Mouse (Mus musculus): ENCODE measurements around the gene Lactb. TPM values are rescaled to one million over a fixed set of nuclear protein-coding genes. Genes with fewer than 3 reads are reported as not detected.
A peak's percentile ranks its signal among the peaks of the same experiment; 100 is the strongest.

The Lactb gene
- polyA plus RNA-seq, 1 experiment, result 6.6 TPM

DNA sequence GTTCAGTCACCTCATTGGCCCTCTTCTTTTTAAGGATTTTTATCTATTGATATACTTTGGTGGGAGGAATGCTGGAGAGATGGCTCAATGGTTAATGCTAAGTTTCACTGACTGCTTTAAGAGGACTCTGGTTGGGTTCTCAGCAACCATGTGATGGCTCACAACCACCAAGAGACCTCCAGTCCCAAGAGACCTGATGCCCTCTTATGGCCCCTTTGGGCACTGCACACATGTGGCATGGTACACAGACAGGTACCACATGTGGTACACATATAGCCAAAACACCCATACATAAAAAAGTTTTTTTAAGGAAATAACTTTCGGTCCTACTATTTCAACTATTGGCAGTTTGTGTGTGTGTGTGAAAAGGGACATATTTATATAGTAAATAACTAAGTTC is 53.2 kb downstream of the Lactb start:
- Histone ChIP-seq H3K79me2 (ENCODE audit: control insufficient read depth, insufficient read depth) (peaks cover 7% of the 10 kb centered on the region), H3K4me3 (no peak overlapping the region), H3K36me3 (ENCODE audit: control insufficient read depth, insufficient read depth) (no peaks in the 10 kb centered on the region), H3K27me3 (ENCODE audit: control insufficient read depth, insufficient read depth, insufficient read length) (no peaks in the 10 kb centered on the region), H3ac (ENCODE audit: control insufficient read depth, insufficient read length) (no peak overlapping the region), H3K4me2 (ENCODE audit: low read depth) (no peak overlapping the region)
- TF ChIP-seq TCF3 (IDR thresholded peaks at IDR 0.05; ENCODE audit: insufficient read length, low read depth), result no peak
- TF ChIP-seq TCF12 (IDR thresholded peaks at IDR 0.05; ENCODE audit: insufficient read depth, poor library complexity, severe bottlenecking), result no peak
- no peak for TF ChIP-seq MAX (IDR thresholded peaks at IDR 0.05; ENCODE audit: low read depth)
- TF ChIP-seq REST (IDR thresholded peaks at IDR 0.05; ENCODE audit: insufficient read depth, insufficient read length), result no peak
- TF ChIP-seq USF1 (IDR thresholded peaks at IDR 0.05; ENCODE audit: low read depth), result no peak
- no peak for TF ChIP-seq MYOG (IDR thresholded peaks at IDR 0.05; ENCODE audit: control insufficient read depth in 1 of 3, insufficient read depth in 1 of 3, insufficient read length in 2 of 3, low read depth in 2 of 3)
- no peak for TF ChIP-seq SRF (IDR thresholded peaks at IDR 0.05; ENCODE audit: control insufficient read depth, insufficient read length, low read depth)
- TF ChIP-seq E2F4 (IDR thresholded peaks at IDR 0.05; ENCODE audit: insufficient read depth), result no peak
- TF ChIP-seq MYOD1 (IDR thresholded peaks at IDR 0.05; ENCODE audit: control insufficient read depth in 1 of 3, insufficient read length in 2 of 3, low read depth in 2 of 3), result no peak
- no peak for TF ChIP-seq POLR2AphosphoS2 (IDR thresholded peaks at IDR 0.05; ENCODE audit: insufficient read length, low read depth)
- TF ChIP-seq POLR2A (IDR thresholded peaks at IDR 0.05; ENCODE audit: insufficient read length, low read depth), result no peak
- TF ChIP-seq CEBPB (IDR thresholded peaks at IDR 0.05; ENCODE audit: insufficient read depth, poor library complexity, severe bottlenecking), result no peak

DNA sequence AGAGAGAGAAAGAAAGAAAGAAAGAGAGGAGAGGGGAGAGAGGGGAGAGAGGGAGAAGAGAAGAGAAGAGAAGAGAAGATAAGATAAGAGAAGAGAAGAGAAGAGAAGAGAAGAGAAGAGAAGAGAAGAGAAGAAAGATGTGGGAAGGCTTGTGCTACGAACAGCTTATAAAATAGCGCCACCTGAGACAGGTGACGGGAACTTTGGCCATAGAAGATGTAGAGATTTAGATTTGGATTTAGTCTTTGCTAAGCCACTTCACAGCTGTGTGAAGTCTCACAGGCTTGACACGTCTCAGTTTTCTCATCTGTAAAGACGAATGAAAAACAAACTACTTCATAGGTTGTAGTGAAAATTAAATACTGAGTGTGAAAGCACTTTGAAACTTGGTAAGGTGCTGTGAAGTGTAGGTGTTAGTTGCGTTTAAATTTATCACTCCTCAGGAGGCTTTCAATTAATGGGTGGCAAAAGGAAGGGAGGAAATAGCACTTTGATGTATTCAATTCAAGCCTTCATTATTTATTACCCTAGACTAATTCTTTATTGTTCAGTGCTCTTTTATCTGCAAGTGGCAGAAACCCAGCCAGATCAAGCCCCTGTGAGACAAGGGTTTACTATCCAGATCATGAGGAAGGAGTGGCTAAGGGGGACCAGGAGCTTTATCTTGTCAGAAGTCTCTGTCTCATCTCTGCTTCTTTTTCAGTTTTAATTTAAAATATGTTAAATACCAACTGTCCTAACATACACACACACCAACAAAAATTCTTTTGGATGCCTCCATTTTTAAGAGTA is 54.6 kb downstream of the Lactb start:
- Histone ChIP-seq H3ac (ENCODE audit: control insufficient read depth, insufficient read length) (no peak overlapping the region), H3K27me3 (ENCODE audit: control insufficient read depth, insufficient read depth, insufficient read length) (no peaks in the 10 kb centered on the region), H3K4me3 (peak overlapping the region; percentile 79), H3K36me3 (ENCODE audit: control insufficient read depth, insufficient read depth) (no peaks in the 10 kb centered on the region), H3K4me2 (ENCODE audit: low read depth) (peak overlapping the region; percentile 56), H3K79me2 (ENCODE audit: control insufficient read depth, insufficient read depth) (peaks cover 7% of the 10 kb centered on the region)
- TF ChIP-seq CEBPB (IDR thresholded peaks at IDR 0.05; ENCODE audit: insufficient read depth, poor library complexity, severe bottlenecking), result no peak
- no peak for TF ChIP-seq MYOG (IDR thresholded peaks at IDR 0.05; ENCODE audit: control insufficient read depth in 1 of 3, insufficient read depth in 1 of 3, insufficient read length in 2 of 3, low read depth in 2 of 3)
- no peak for TF ChIP-seq TCF12 (IDR thresholded peaks at IDR 0.05; ENCODE audit: insufficient read depth, poor library complexity, severe bottlenecking)
- no peak for TF ChIP-seq POLR2AphosphoS2 (IDR thresholded peaks at IDR 0.05; ENCODE audit: insufficient read length, low read depth)
- TF ChIP-seq MAX (IDR thresholded peaks at IDR 0.05; ENCODE audit: low read depth), result no peak
- no peak for TF ChIP-seq TCF3 (IDR thresholded peaks at IDR 0.05; ENCODE audit: insufficient read length, low read depth)
- TF ChIP-seq E2F4 (IDR thresholded peaks at IDR 0.05; ENCODE audit: insufficient read depth), result no peak
- no peak for TF ChIP-seq SRF (IDR thresholded peaks at IDR 0.05; ENCODE audit: control insufficient read depth, insufficient read length, low read depth)
- TF ChIP-seq USF1 (IDR thresholded peaks at IDR 0.05; ENCODE audit: low read depth), result no peak
- no peak for TF ChIP-seq MYOD1 (IDR thresholded peaks at IDR 0.05; ENCODE audit: control insufficient read depth in 1 of 3, insufficient read length in 2 of 3, low read depth in 2 of 3)
- TF ChIP-seq POLR2A (IDR thresholded peaks at IDR 0.05; ENCODE audit: insufficient read length, low read depth), result no peak
- no peak for TF ChIP-seq REST (IDR thresholded peaks at IDR 0.05; ENCODE audit: insufficient read depth, insufficient read length)

DNA sequence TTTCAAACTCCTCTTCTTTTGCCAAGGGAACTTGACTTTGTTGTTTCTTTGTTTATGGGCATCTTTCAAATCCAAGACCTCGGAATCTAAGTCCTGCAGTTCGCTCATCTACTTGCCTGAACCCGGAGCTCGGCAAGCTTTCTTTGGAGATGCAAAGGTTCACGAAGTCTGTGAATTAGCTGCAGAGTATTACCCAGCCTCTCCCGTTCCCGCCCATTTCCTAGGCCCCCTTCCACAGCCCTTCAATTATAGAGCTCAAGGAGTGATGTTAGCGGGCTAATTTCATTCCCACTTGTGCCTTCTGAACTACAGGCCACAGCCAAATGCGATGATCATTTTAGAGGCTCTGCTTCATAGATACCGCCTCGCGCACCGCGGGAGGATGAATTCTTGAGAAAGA is 55.3 kb downstream of the Lactb start:
- peak overlapping the region; percentile 79 for H3K4me3 ChIP-seq
- no peaks in the 10 kb centered on the region for H3K27me3 ChIP-seq (ENCODE audit: control insufficient read depth, insufficient read depth, insufficient read length)
- TF ChIP-seq USF1 (IDR thresholded peaks at IDR 0.05; ENCODE audit: low read depth) (no peak), MAX (IDR thresholded peaks at IDR 0.05; ENCODE audit: low read depth) (no peak), POLR2A (IDR thresholded peaks at IDR 0.05; ENCODE audit: insufficient read length, low read depth) (no peak), POLR2AphosphoS2 (IDR thresholded peaks at IDR 0.05; ENCODE audit: insufficient read length, low read depth) (no peak), CEBPB (IDR thresholded peaks at IDR 0.05; ENCODE audit: insufficient read depth, poor library complexity, severe bottlenecking) (no peak), MYOD1 (IDR thresholded peaks at IDR 0.05; ENCODE audit: control insufficient read depth in 1 of 3, insufficient read length in 2 of 3, low read depth in 2 of 3) (no peak), TCF3 (IDR thresholded peaks at IDR 0.05; ENCODE audit: insufficient read length, low read depth) (no peak), MYOG (IDR thresholded peaks at IDR 0.05; ENCODE audit: control insufficient read depth in 1 of 3, insufficient read depth in 1 of 3, insufficient read length in 2 of 3, low read depth in 2 of 3) (no peak), E2F4 (IDR thresholded peaks at IDR 0.05; ENCODE audit: insufficient read depth) (no peak), TCF12 (IDR thresholded peaks at IDR 0.05; ENCODE audit: insufficient read depth, poor library complexity, severe bottlenecking) (no peak), SRF (IDR thresholded peaks at IDR 0.05; ENCODE audit: control insufficient read depth, insufficient read length, low read depth) (no peak), REST (IDR thresholded peaks at IDR 0.05; ENCODE audit: insufficient read depth, insufficient read length) (no peak)
- peak overlapping the region; percentile 65 for H3ac ChIP-seq (ENCODE audit: control insufficient read depth, insufficient read length)
- H3K79me2 ChIP-seq (ENCODE audit: control insufficient read depth, insufficient read depth), result peaks cover 11% of the 10 kb centered on the region
- H3K36me3 ChIP-seq (ENCODE audit: control insufficient read depth, insufficient read depth), result no peaks in the 10 kb centered on the region
- H3K4me2 ChIP-seq (ENCODE audit: low read depth), result peak overlapping the region; percentile 92

DNA sequence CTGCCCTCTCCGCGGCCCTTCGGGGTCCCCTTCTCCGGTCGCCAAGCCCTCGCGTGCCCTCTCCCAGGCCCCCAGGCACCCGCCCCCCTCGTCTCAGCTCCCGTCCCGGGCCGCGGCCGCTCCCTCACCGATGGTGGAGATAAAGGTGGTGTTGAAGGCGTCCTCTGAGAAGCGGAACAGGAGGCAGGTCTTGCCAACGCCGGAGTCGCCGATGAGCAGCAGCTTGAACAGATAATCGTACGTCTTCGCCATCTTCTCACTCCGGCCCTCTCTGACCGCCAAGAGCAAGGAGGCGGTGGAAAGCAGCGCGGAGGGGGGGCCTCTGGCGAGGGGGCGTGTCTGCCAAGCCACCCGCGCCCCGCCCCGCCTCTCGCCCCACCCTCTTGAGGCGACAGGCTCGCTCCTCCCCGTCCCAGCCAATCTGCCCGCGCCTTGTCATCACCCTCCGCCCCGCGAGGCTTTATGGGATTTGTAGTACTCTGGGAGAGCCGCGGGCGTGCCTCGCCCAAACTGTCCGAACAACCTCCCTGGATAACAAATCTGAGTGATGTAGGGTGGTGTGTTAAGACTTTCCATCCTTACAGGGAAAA is 55.8 kb downstream of the Lactb start, which contains the start of gene Rab8b:
Gene Rab8b (minus strand): TSS at position 306 of the 590 bp plus-strand sequence.
- Histone ChIP-seq H3K4me3 (peak within 1 kb of the TSS; percentile 79), H3K4me2 (ENCODE audit: low read depth) (peak within 1 kb of the TSS; percentile 95), H3K27me3 (ENCODE audit: control insufficient read depth, insufficient read depth, insufficient read length) (no peaks in the 10 kb centered on the region), H3K36me3 (ENCODE audit: control insufficient read depth, insufficient read depth) (no peaks in the 10 kb centered on the region), H3K79me2 (ENCODE audit: control insufficient read depth, insufficient read depth) (peaks cover 16% of the 10 kb centered on the region), H3ac (ENCODE audit: control insufficient read depth, insufficient read length) (peak within 1 kb of the TSS; percentile 65)
- TF ChIP-seq POLR2A (IDR thresholded peaks at IDR 0.05; ENCODE audit: insufficient read length, low read depth) (peak; percentile 84), POLR2AphosphoS2 (IDR thresholded peaks at IDR 0.05; ENCODE audit: insufficient read length, low read depth) (peak; percentile 74), MYOD1 (IDR thresholded peaks at IDR 0.05; ENCODE audit: control insufficient read depth in 1 of 3, insufficient read length in 2 of 3, low read depth in 2 of 3) (peak in 1 of 3 experiments; percentile 4), TCF12 (IDR thresholded peaks at IDR 0.05; ENCODE audit: insufficient read depth, poor library complexity, severe bottlenecking) (no peak)

All from myocyte (in vitro differentiated cells).